Mouse (Mus musculus) cerebellum, adult 2 months (tissue): ENCODE measurements at regions not wholly inside any gene's neighbourhood (a gene's known extent, or its start where the extent isn't known, plus 50 kb on each side); places are given as distances from the start of the nearest gene placed in this dataset.

Experiments
- DNase-seq, 2 experiments: peaks; one replicate each; pipeline ENCODE4 v3.0.0; 2021
- H3K27ac ChIP-seq: fragments of 200-500 bp; 2 replicates; pipeline ENCODE4 v1.5.1; 2012; ENCODE audit warnings: low read length, control low read depth, inconsistent platforms; ENCODE audit not compliant: insufficient read depth
- H3K27me3 ChIP-seq: fragments of 200-500 bp; 2 replicates; pipeline ENCODE4 v1.6.1; 2012; ENCODE audit warnings: inconsistent platforms, mild to moderate bottlenecking, low read length, moderate library complexity; ENCODE audit not compliant: control insufficient read depth, insufficient read depth
- H3K4me1 ChIP-seq: fragments of 200-500 bp; 2 replicates; pipeline ENCODE4 v1.6.1; 2011; ENCODE audit warnings: low read length; ENCODE audit not compliant: control insufficient read depth, insufficient read depth
- H3K4me3 ChIP-seq: fragments of 200-500 bp; replicated peaks from 2 replicates; pipeline ENCODE3; 2011; ENCODE audit warnings: mild to moderate bottlenecking, low read depth, low read length, control low read depth; ENCODE audit not compliant: insufficient read depth
- CTCF ChIP-seq: fragments of 200-500 bp; IDR thresholded peaks from 2 replicates; pipeline ENCODE4 v1.5.1; 2011; ENCODE audit warnings: low read depth, mild to moderate bottlenecking, control low read depth, low read length, moderate library complexity, borderline replicate concordance; ENCODE audit not compliant: insufficient read depth
- POLR2A ChIP-seq: fragments of 200-500 bp; IDR thresholded peaks from 2 replicates; pipeline ENCODE4 v1.6.1; 2011; ENCODE audit warnings: low read length, control low read depth, borderline replicate concordance; ENCODE audit not compliant: insufficient read depth
- WGBS: fragments of 180-500 bp; shearing (Covaris S2); methylation state at CpG from one replicate; pipeline ENCODE4 v1.1.7; 2018; 5-methylcytosine and 5-hydroxymethylcytosine counted together

DNA sequence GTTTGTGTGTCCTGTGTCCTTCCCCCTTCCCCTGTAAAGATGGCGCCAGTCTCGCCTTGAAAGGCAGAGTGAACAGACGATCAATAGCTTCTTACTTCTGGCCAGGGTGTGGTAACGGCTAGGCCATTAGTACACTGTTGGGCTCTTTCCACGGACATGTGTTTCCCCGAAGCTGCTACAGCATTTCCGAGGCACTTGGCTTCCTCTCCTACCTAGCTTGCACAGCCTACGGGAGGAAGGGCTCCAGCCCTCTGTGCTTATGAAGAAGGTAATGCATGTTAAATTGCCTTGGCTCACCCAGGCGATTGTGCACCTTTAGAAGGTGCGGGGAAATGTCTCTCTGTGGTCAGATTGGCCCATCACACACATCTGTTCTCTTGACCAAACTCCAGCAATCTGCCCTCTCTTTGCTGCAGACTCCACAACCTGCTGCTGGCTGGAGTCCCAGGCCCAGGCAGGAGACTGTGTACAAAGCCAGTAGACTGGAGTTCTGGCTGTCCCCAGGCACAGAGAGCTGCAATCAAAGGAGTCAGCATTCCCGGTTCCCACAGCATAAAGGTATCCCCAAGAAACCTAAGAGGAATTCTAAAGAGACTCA, 208.7 kb downstream of the Snx10 start:
- peaks cover 13% of the 10 kb centered on the region for H3K4me1 ChIP-seq
- peak overlapping the region; percentile 33 for H3K4me3 ChIP-seq
- peak; percentile 90 to 93 for DNase-seq
- WGBS = 12% methylated on average over 11 of the region's 11 CpGs
- H3K27me3 ChIP-seq = no peaks in the 10 kb centered on the region
- H3K27ac ChIP-seq = peak overlapping the region; percentile 37
- TF ChIP-seq CTCF (no peak), POLR2A (no peak)

DNA sequence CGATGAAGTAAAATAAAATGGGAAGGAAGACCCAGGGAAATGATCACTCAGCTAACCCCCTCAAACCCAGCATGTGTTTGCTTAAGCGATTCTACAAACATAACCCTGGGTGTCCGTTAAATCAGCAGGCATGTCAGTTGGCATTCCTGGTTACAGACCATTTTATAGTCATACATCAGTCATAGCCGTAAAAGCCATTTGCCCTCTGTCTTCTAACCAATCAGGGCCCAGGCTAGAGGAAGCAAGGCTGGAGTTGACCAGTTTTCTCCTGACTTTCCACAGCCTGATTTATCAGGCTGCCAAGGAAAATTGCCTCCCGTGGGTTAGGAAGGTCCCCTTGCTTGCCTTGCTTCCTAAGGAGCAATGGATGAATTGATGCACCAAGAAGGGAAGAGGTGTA, 212.3 kb downstream of the Snx10 start:
- no peak for DNase-seq
- H3K27me3 ChIP-seq = no peaks in the 10 kb centered on the region
- H3K27ac ChIP-seq = no peak overlapping the region
- 94% methylated on average over 5 of the region's 5 CpGs for WGBS
- peaks cover 13% of the 10 kb centered on the region for H3K4me1 ChIP-seq
- TF ChIP-seq POLR2A (no peak), CTCF (no peak)
- no peak overlapping the region for H3K4me3 ChIP-seq

DNA sequence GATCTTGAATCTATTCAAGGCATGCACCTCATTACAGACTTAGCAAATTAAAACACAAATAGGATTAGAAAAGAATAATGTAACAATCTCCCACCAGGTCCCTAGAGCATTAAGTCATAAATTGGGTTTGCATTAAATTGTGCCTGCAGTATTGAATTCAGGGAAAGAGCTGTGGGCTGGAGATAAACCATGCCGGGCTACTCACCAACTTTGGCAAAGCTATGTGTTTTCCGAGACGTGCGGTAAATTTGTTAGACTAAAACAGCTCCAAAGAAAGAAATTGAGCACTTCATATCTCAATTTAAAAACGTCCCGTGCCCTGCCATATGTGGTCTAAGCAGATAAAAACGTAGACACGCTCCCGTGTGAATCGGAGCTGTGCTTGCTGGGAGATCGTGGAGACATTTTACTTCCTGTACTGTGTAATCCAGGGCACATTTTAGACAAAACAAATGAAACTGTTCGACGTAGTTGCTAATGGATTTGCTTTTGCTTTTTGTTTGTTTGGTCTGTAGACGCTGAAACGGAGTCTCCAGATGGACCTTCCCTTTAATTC, 219.5 kb downstream of the Snx10 start:
- WGBS = 83% methylated on average over 15 of the region's 15 CpGs
- H3K27ac ChIP-seq = no peak overlapping the region

DNA sequence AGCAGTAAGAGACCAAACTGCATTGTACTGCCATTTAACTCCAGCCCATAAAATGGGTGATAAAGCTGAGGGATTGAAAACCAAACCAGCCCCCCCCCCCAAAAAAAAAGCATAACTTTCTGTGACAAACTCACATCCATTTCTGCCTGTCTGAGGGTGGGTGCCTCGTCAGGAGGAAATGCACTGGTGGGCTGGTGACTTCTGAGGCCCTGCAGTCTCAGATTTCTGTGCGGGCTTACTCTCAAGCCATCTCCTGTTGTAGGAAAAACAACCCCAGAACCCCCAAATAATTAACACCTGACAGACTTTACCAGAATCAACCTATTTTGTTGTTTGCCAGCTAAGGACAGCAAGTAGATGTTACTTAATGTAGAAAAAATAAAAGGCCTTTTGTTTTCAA, 220.9 kb downstream of the Snx10 start:
- TF ChIP-seq CTCF (no peak), POLR2A (no peak)
- Histone ChIP-seq H3K27me3 (no peaks in the 10 kb centered on the region), H3K4me3 (no peak overlapping the region), H3K4me1 (no peaks in the 10 kb centered on the region), H3K27ac (no peak overlapping the region)
- DNase-seq = no peak
- WGBS = 97% methylated on average over 2 of the region's 2 CpGs

More for the DNA sequence above, 219.5 kb downstream of the Snx10 start:
- H3K4me3 ChIP-seq = no peak overlapping the region
- no peak for TF ChIP-seq POLR2A
- TF ChIP-seq CTCF = no peak
- H3K4me1 ChIP-seq = no peaks in the 10 kb centered on the region
- DNase-seq = no peak
- no peaks in the 10 kb centered on the region for H3K27me3 ChIP-seq

DNA sequence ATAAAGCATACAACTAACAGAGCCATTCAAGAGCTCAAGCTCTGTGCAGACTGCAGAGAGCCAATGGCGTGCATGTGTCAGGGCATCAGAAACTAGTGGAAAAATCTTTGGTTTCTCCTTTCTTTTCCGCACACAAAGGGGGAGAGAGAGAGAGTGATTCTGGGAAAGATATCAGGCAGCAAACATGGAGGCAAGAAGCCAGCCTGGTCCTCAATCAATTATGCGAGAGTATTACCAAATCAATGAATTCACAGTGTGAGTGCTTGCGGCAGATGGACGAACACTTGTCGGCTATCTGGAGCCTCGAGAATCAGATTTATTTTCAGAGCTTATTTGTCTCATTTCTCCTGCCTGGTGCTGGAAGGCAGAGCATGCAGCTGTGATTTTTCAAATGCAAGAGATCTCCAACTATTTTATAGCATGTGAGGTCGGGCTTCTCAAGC, 230.6 kb downstream of the Snx10 start:
- peak in 1 of 2 experiments; percentile 26 for DNase-seq
- peaks cover 10% of the 10 kb centered on the region for H3K4me1 ChIP-seq
- 33% methylated on average over 8 of the region's 8 CpGs for WGBS
- TF ChIP-seq POLR2A = no peak
- no peak for TF ChIP-seq CTCF
- H3K27ac ChIP-seq = no peak overlapping the region
- no peaks in the 10 kb centered on the region; the same call in 1 of the 2 replicates for H3K27me3 ChIP-seq
- no peak overlapping the region for H3K4me3 ChIP-seq

DNA sequence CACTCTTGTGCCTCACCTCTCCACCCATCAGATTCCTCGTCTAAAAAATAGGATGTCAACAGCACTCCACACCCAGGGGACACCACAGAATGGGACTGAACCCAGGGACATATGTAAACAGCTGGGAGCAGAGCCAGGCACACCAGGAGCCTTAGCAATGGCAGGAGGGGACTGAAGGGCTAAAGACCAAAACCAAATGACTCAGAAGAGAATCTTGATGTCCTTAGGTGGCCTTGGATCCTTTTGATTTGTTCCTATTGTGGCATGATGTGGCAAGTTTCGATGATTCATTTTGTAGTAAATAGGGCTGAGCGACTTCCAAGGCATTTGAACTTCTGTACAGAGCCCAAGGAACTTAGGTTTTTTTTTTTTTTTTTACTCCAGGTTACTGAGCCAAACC, 233.4 kb downstream of the Snx10 start:
- Histone ChIP-seq H3K27me3 (no peaks in the 10 kb centered on the region), H3K4me1 (peaks cover 10% of the 10 kb centered on the region), H3K27ac (no peak overlapping the region), H3K4me3 (no peak overlapping the region)
- 39% methylated on average over 3 of the region's 3 CpGs for WGBS
- TF ChIP-seq POLR2A (no peak), CTCF (no peak)
- peak; percentile 44 to 54 for DNase-seq

DNA sequence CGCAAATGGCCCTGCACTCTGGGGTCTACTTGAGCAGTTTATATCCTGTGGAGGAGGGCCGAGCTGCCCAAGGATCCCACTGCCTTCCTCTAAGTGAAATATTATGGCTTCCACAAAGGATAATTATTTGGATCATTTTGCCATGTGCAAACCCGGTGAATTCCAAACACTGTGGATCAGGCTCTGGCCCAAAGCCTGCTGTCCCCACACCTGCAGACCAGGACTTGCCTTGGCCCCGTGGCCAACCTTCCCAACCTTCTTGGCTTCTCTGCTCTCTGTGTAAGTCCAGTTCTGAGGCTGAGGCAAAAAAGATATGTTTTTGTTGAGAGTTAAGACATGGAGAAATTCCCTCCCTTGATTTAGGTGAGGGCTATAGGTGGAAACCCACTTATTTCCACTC, 234.0 kb downstream of the Snx10 start:
- TF ChIP-seq CTCF = no peak
- H3K27ac ChIP-seq = no peak overlapping the region

DNA sequence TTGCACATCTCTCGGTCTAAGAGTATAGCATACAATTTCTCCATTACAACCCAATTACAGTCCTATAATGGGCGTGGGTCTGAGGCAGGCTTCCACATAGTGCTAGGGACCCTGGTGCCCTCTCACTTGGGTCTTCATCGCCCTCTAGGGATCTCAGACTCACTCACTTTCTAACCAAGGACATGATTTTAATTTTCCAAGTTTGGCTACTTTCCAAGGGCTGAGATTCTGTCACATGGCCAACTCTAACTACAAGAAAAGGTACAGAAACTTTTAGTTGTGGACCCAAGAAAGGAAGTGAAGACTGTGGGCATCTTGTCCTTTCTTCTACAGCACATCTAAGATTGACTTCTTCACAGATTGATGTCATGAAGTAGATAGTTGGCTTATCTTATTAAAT, 235.1 kb downstream of the Snx10 start:
- no peaks in the 10 kb centered on the region for H3K27me3 ChIP-seq
- H3K27ac ChIP-seq = no peak overlapping the region
- no peak for TF ChIP-seq POLR2A
- TF ChIP-seq CTCF = no peak
- peaks cover 10% of the 10 kb centered on the region for H3K4me1 ChIP-seq
- WGBS = 86% methylated on average over 3 of the region's 3 CpGs
- no peak overlapping the region for H3K4me3 ChIP-seq
- no peak for DNase-seq

More for the DNA sequence above, 234.0 kb downstream of the Snx10 start:
- H3K4me1 ChIP-seq = peaks cover 10% of the 10 kb centered on the region
- peak in 1 of 2 experiments; percentile 33 for DNase-seq
- H3K27me3 ChIP-seq = no peaks in the 10 kb centered on the region
- no peak overlapping the region for H3K4me3 ChIP-seq
- 48% methylated on average over 4 of the region's 4 CpGs for WGBS

DNA sequence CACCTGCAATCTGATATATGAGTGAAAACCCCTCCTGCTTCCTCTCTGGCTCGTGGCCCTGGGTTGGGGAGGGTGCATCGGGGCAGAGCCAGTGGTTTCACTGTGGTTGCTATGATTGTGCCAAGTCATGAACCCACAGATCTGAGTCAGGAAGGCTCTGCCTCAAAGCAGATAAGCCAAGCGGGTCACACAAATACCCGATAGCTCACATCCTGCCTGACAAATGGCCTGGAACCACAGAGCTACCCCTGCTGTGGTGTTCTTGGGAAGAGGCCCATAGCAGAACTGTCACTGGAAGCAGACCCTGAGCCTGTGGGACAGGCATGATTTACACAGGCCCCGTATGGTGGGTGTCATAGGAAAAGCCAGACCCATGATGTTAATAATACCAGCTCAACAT, 236.7 kb downstream of the Snx10 start:
- Histone ChIP-seq H3K4me3 (no peak overlapping the region), H3K4me1 (peaks cover 10% of the 10 kb centered on the region), H3K27ac (no peak overlapping the region), H3K27me3 (no peaks in the 10 kb centered on the region)
- TF ChIP-seq CTCF = no peak
- TF ChIP-seq POLR2A = no peak
- WGBS = 57% methylated on average over 5 of the region's 5 CpGs
- DNase-seq = peak in 1 of 2 experiments; percentile 19
